Mouse (Mus musculus) gastrocnemius, postnatal 4 days (tissue): ENCODE data around the gene Ndufs8. TPM values are rescaled to one million over a fixed set of nuclear protein-coding genes. Genes with fewer than 3 reads are reported as not detected.

ENCODE experiments used
- DNase-seq, 2 experiments: peaks; one replicate each; pipeline ENCODE4 v3.0.0; 2021 to 2022; ENCODE audit warnings: low spot score in 2 of 2, mixed read lengths in 2 of 2
- total RNA-seq, 2 experiments: library from RNA; stranded (reverse); gene quantifications; 2 replicates each; pipeline ENCODE4 v1.2.3; 2021

The Ndufs8 gene
- total RNA-seq, 2 experiments from 2014 or later, result 182 to 186 TPM

DNA sequence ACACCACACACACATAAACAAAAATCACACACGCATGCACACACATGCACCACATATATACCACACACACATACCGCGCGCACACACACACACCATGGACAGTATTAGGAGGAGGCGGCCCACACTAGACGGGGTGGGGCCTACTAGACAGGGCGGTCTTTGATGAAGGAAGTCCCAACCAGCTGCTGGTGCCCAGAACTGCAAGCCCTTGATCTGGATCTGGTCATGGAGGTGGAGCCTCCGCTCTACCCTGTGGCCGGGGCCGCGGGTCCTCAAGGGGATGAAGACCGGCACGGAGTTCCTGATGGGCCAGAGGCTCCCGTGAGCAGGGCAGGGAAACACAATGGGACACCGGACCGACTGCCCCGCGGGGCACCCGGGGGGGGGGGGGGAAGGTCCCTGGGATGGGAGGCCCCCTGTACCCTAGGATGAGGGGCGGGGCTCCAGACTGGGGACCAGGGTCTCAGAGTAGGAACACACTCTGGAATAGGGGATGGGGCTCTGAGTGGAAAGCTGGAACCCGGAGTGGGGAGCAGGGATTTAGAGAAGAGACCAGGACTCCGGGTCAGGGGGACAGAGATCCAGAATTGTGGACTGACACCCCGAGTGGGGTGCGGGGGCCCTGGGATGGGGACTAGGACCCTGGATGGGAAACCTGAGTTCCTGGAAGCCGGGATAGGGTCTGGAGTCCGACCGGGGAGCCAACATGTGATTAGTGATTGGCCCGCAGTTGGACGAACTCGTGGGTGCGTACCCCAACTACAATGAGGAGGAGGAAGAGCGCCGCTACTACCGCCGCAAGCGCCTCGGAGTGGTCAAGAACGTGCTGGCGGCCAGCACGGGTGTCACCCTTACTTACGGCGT is 22.7 kb upstream of the Ndufs8 start, which contains the start of gene Unc93b1:
Unc93b1 (plus strand) TSS at position 155 of the 864 bp plus-strand sequence.
- peak in 1 of 2 experiments; percentile 69 for DNase-seq

DNA sequence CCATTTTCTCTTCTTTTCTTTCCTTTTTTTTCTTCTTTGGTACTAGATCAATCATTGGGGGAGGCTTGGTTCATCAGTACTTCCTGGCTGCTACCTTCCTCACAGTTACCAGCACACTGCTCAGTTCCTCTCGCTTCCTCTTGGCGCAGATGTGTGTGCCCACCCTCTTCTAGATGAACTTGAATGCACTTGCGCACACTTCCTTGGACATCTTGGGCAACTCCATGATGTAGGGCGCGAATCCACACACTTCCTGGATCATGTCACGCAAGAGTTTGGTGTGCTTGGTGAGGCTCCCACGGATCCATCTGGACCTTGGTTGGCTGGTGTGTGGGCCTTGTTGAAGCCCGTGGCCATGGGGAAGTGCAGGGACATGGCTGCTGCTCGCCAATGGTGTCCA is 19.1 kb upstream of the Ndufs8 start:
- DNase-seq, result no peak

DNA sequence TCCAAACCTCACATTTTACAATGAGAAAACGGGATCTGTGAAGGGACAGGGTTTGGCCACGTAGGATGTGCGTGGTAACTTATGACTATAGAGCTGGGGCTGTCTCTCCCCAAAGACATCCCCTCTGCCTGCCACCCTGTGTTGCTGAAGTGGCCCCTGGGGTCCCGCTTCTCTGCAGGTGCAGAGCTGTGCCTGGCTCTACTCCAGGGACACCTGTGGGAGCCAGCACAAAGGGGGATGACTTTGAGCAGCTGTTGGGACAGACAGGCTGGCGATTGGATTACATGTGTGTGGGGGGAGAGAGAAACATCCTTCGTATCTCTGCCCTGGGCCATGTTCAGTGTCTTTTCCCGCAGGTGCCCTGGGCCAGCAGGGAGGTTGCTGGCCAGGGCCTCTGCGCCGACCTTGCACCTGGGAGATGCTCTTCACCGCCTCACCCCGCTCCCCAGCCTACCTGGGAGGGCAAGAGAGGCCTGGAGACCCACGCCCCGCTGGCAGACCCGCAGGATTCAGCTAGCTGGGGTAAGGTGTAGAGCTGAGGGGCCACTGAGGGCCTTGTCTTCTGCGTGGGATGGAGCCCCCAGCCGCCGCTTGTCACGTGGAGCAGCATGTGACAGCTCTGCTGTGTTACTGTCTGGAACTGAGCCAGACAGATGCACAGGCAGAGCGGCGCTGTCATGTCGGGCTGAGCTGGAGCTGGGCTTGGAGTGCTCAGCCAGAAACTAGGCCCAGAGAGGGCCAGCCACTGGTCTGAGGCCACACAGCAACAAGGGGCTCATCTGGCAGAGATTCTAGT is 17.9 kb upstream of the Ndufs8 start:
- no peak for DNase-seq

DNA sequence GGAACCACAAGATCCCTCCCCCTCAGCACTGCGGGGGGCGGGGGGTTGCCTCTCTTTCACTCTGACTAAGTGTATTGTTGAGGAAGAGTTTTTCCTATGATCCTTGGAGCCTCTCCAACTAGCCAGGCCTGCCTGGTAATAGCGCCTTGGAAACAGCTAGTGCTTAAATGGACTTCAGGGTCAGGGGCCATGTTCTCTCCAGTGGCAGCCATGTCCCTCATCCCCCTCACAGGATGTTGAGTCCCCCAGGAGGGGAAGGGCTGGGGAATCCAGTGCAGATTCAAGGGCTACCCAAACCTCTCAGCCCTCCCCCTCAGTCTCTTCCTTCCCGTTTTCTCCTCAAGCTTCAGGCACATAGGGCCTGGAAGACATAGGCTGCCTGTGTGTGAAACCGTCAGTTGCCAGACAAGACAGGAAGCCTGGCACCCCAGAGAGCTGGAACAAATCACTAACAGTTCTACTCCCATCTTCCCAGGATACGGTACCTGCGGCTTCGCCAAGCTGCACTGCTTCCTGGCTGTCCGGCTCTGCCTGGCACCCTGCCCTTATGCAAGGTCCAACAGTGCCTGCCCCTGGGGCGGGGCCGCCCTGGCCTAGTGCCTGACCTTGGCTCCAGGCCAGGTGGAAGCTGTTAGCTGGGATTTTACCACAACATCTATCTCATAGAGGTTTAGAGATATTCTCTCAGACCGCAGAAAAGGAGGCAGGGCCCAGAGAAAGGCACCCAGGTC is 16.8 kb upstream of the Ndufs8 start, which contains the start of gene Aldh3b1:
Aldh3b1 (minus strand) TSS at position 598 of the 731 bp plus-strand sequence.
- peak; percentile 87 to 88 for DNase-seq

DNA sequence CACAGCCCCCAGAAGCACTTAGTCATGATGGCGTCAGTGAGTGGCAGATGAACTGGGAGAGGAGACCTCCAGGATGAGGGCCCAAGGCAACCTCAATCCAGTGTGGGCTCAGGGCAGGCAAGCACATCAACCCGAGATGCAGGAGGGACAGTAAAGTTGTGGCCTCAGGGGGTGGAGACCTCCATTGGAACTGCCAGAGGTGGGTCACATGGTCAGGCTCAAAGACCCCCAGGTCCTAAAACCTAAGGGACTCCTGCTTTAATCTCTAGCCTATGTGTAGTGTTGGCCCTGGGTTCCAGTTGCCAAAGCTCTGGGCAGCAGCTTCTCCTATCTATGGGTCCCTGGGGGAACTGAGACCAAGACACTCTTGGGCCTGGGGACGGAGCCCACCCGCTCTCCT is 16.2 kb upstream of the Ndufs8 start:
- DNase-seq, result no peak

DNA sequence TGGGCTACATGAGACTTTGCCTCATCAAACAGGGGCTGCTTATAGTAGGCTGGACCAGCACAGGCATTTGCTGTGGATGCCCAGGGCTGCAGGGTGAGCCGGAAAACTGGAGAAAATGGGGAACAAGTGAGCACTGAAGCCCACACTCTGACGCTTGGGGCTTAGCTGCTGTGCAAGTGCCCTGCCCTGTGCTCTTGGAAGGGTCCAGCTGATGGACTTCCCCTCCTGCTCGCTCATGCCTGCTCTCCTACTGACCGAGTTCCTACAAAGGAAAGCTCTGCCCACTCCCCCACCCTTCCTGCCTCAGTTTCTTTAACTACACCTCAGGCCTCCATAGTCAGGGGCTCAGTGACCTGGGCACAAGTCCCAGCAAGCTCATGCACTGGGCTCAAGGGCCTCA is 15.4 kb upstream of the Ndufs8 start:
- no peak for DNase-seq

DNA sequence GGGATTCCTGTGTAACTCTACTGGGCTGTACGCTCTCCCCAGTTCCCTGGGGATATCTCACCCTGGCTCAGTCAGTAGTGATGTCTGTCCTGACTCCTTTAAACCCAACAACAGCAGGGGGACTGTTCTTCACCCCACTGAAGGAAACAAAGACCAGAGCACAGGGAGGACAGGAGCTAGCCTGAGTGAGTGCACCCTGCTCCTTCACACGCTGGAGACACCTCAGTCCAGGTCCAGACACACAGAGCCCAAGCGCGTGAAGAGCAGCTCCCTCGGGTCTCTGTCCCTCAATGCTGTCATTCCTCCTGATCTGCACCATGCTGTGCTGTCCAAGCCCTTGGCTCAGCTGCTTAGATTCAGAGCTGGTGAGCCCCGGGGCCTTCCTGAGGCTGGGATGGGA is 14.1 kb upstream of the Ndufs8 start:
- no peak for DNase-seq

DNA sequence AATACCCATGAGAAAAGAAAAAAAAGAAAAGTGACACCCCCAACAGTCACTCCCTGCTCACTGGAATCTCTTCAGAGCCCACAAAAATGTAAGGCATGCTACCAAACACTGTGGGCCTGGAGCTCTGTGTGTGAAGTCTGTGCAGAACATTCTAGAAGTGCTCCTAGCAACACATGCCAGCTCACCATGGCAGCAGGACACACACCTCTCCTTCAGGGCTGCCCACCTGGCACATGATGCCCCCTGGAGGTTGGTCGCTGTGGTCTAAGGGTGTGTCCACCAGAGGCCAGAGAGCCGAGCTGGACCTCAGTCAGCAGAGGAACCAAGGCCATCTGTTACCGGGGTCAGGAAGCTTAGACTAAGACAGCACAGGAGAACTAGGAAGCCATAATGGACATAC is 13.7 kb upstream of the Ndufs8 start:
- DNase-seq, result no peak

DNA sequence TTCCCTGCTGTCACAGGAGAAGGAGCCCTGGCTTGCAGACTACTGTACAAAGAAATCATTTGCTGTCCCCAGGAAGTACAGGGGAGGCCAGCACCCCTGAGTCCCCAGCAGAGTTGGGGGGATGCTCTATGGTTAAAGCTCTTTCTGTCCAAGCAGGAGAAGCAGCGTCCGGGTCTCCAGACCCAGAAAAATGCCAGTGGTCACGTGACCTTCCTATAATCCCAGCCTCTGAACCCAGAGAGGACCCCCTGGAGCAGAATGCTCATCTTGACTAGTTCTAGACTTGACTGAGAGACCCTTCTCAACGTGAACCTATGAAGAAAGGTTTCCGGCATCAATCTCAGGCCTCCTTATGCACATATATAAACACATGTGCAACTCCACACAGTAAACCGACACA is 13.3 kb upstream of the Ndufs8 start:
- DNase-seq, result no peak

DNA sequence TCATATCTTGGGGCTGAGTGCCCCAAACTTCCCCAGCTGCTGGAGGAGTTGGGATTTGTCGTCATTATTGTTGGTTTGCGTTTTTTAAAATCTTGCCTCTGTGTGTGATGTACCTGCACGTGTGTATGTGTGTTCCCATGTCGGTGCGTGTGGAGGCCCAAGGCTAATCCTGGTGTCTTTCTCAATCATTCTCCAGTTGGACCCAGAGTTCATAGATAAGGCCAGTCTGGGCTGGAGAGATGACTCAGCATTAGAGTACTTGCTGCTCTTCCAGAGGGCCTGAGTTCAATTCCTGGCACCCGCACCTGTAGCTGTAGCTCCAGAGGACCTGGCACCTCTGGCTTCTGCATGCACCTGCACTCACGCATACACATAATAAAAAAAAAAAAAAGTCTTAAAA is 12.3 kb upstream of the Ndufs8 start:
- no peak for DNase-seq

DNA sequence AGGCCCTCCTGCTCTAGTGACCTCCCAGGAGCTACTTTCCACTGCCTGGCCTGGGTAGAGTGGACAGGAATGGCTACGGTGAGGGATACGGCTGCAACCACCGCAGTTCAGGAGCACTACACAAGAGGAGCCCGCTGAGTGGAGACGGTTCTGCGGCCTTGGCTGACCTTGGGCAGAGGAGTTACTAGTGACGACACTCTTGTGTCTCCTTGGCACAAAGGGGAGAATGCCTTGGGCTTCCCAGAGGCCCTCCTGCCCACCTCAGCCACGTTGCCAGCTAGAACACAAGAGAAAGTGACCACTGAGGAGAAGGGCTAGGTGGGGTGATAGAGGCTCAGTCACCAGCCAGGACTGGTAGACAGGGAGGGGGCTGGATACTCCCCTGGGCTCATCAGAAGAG is 11.6 kb upstream of the Ndufs8 start:
- no peak for DNase-seq

DNA sequence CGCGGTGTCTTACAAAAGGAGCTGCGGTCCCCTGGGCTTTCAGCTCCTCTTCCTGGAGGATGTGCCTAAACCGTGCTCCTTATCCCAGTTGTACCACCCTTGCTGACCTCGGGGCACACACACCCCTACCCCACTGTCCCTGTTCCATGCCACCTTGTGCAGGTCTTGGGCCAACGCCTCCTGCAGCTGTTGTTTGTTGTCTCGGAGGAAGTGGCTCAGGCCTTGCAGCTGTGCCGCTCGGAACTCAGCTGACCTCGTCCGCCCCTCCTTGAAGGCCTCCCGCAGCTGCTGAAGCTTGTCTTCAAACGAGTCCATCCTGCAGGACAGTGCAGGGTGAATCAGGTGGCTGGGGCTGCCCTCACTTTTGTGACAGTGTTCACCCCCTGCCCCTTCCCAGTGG is 11.0 kb upstream of the Ndufs8 start:
- peak in 1 of 2 experiments; percentile 78 for DNase-seq

DNA sequence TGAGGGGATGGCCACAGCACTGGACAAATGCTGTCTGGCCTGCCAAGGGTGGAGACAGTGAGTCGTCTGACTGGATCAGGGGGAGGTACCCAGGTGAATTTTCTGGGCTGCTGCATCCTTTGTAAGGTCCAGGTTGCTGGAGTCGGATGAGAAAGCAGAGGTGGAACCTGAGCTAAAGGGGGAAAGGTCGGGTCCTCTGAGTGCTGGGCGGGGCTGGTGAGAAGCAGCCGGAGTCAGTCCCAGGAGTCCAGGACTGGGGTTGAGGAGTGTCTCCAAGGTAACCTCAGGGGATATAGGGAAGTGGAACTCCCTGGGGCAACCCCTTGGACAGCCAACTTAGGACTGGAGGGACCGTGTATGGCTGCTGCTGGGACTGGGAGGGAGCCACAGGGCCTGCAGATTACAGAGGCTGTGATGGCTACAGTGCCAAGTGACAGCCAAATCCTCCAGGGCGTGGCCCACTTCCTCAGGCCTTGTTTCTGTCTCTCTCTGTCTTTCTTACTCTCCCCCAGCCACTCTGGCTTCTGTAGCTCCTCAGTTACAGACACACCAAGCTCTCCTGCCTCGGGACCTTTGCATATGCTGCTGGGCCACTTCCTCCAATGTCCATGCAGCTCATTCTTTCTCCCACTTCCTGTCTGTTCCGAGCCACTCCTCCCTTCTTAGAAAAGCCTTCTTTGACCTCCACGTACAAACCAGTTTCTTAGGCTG is 10.2 kb upstream of the Ndufs8 start:
- DNase-seq, result no peak

DNA sequence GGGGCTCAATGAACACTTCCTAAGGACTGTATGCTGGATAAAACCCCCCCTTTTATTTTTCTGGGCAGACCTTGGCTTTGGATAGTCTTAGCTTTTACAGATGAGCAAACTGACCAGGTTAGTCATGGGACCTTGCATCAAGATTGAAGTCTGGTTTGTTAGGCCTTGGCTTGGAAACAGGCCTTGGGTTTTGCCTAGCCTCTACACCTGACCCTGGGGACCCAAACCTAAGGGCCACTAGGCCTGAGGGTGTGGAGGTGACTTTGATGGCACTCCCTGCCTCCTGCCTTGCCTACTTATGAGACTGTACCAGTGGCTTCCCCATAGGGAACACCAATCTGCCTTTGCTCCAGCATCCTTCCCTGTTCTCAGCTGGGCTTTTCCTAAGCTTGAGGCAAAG is 7.4 kb upstream of the Ndufs8 start:
- no peak for DNase-seq

DNA sequence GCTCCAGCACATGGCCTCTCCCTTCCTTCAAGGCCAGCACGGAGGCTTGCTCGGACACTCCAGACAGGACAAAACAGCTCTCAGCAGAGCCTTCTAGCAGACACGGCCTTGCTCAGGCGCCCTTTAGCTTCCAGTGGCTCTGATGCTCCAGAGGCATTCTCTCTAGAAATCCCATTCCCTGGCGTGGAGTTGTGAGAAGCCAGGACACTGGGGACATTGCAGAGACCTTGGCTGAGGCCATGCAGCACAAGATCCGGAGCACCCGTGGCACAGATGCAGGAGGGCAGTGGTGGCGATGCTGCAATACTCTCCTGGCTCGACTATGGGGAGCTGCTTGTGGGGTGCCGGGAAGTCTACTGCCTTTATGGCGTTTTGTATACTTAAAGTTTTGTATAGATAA is 4.2 kb upstream of the Ndufs8 start:
- DNase-seq, result no peak

DNA sequence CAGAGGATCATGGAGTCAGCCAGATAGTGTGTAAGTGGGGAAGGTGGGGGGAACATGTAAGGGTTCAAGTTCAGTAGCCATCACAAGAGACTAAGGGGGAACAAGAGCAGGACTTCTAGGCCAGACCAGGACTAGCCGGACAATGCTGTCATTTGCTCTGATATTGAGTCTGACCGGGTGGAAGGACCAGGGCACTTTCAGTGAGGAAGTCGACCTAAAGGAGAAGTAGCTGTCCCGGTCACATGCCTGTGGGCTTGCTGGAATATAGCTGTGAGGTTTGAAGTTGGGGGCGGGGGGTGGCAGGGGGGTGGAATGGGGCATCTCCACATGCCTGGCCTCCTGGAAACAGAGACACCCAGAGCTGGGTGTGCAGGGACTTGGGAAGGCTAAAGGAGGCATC is 2.0 kb upstream of the Ndufs8 start:
- no peak for DNase-seq

DNA sequence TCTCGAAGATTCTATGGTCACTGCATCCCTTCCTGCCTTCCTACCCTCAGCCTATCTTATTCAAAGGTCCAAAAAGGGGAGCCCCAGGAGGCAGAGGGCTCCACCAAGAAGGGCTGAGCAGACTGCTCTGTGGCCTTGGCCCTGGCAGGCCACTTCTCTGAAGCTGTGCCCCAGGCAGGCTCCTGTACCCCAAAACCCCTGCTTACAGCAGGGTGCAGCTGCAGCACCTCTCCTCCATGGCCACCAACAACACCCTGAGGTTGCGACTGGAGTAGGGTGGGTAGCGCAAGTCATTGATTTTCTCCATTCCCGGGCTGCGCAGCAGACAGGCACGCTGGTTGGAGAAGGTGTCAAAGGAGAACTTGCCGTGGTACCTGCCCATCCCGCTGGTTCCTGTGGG is 1.1 kb upstream of the Ndufs8 start:
- DNase-seq, result no peak

DNA sequence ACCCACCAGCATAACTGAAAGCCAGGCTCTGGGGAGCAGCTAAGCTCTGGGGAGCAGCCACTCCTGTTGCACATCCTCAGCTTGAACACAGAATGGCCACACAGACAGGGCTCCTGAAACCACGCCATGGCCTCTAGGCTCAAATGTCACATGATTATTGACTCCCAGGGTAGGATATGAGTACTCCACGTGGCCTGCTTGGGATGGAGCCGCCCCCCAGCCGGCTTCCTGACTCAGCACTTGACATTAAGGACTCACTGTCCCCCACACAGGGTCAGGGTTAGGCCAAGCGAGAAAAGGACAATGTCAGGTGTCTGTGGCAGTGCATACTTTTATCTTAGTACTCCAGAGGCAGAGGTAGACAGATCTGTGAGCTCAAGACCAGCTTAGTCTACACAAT is 2.4 kb downstream of the Ndufs8 start:
- DNase-seq, result no peak

DNA sequence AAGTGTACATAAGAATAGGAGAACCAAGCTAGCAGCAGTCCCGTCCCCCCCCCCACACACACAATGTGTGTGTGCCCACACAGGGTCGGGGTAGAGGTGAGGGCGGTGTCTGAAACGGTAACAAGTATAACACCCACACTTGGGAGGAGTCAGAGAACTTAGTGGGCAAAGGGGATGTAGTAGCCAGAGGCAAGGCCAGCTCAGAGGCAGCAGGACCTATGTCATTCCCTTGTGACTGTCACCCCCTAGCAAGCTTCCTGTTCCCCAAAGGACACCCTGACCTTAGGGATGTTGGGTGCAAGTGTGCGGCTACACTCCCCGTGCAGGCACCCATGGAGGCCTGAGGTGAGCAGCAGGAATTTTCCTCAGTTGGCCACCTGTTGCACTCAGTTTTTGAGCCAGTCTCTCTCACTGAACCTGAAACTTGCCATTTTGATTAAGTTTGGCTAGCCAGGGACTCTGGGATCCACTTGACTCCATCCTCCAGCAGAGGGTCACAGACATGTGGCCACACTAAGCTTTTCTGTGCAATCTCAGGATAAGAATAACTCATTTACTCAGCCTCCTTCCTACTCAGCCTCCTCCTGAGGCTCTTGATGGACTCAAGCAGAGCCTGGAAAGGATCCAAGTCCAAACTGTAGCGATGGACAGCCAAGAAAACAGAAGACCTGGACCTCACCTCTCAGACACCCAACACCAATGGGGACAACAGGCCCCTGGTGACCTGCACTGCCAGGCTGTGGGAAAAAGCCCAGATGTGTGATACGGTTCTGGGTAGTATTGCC is 4.5 kb downstream of the Ndufs8 start:
- DNase-seq, result no peak
